Mouse (Mus musculus): ENCODE data around the gene Pik3ip1. TPM values are rescaled to one million over a fixed set of nuclear protein-coding genes. Genes with fewer than 3 reads are reported as not detected.

The Pik3ip1 gene
- 20.9 and 28.6 TPM in 2 replicates for polyA plus RNA-seq (2015; fragmentation: Nextera tagmentation; extraction: Ambion mirVana)

DNA sequence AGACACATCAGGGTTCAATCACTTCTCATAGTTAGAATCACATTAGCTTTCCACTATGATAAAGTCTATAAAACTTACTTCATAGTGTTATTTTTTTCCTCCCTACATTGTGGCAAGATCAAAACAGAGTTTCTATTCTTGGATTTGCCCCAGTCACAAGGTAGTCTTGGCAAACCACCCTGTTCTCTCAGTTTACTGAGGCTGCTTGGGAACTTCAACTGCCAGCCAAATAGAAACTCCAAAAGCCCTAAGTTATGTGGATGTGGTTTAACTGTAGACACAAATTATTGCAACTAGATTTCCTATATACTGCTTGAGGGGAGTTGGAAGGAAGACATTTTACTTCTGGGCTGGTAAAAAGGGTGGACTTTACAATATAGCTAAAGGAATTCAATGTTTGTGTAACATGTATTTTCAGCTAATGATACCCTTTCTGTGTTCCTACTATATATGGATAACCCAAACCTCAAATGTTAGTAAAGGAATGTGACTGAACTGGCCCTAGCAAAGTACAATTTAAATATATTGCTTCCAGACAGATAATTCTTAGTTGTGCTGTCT lies at the start of gene Pik3ip1:
Gene Pik3ip1, plus strand, starts transcription at position 511 of the 561 bp plus-strand sequence.

DNA sequence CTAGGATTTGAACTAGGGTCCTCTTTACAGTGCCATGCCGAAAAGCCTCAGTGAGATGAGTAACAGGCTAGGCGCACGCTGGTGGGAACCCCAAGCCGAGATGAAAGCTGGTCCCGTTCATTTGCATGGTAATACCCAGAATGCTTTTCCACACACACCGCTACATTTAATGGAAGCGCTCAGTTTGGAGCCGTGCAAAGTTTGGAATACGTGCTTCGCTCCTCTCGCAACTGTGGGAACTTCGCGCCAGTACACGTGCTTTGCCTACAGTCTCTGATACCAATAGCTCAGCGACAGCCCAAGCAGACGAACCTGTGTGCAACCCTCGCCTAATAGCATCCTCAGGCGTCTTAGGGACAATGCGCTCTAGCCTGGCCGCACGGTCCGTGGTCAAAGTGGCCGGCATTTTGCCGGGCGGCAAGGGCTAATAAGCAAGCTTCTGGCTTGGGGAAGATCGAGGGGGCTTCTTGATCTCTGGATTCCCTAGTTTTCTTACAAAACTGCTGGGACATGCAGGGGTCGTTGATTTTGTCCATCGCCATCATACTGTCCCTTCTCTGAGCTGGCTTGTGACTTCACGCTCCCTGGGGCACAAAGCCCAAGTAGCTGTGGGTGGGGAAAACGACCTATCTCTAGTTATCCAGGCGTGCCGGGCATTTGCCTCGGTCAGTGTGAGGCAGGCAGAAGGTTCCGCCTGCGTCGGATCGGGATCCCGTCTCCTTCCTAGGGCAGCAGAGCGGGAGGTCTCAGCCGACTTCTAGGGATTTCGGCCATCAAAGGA lies 41.5 kb upstream of the Pik3ip1 start, which contains the start of gene Patz1:
Gene Patz1, plus strand, starts transcription at position 354 of the 781 bp plus-strand sequence.

Other genes with a start within 250 kb of the Pik3ip1 start
- 5.6 and 7.2 TPM in 2 replicates for gene Sfi1, start 136.9 kb upstream of the Pik3ip1 start, polyA plus RNA-seq (2015; fragmentation: Nextera tagmentation; extraction: Ambion mirVana)
- gene Eif4enif1, start 128.0 kb upstream of the Pik3ip1 start, polyA plus RNA-seq (2015; fragmentation: Nextera tagmentation; extraction: Ambion mirVana) = 18.0 and 18.5 TPM in 2 replicates
- gene Drg1, start 64.0 kb upstream of the Pik3ip1 start, polyA plus RNA-seq (2015; fragmentation: Nextera tagmentation; extraction: Ambion mirVana) = 119 and 121 TPM in 2 replicates
- 12.5 and 12.9 TPM in 2 replicates for gene Patz1, start 41.5 kb upstream of the Pik3ip1 start, polyA plus RNA-seq (2015; fragmentation: Nextera tagmentation; extraction: Ambion mirVana)
- 13.4 and 16.9 TPM in 2 replicates for gene Limk2, start 78.8 kb downstream of the Pik3ip1 start, polyA plus RNA-seq (2015; fragmentation: Nextera tagmentation; extraction: Ambion mirVana)
- 19.9 and 23.5 TPM in 2 replicates for gene Rnf185, start 122.0 kb downstream of the Pik3ip1 start, polyA plus RNA-seq (2015; fragmentation: Nextera tagmentation; extraction: Ambion mirVana)
- gene Pla2g3, start 157.9 kb downstream of the Pik3ip1 start, polyA plus RNA-seq (2015; fragmentation: Nextera tagmentation; extraction: Ambion mirVana) = 0.09 and 0.27 TPM in 2 replicates
- gene Inpp5j, start 174.4 kb downstream of the Pik3ip1 start, polyA plus RNA-seq (2015; fragmentation: Nextera tagmentation; extraction: Ambion mirVana) = 0.18 and 0.32 TPM in 2 replicates
- 99.1 and 138 TPM in 2 replicates for gene Selenom, start 184.3 kb downstream of the Pik3ip1 start, polyA plus RNA-seq (2015; fragmentation: Nextera tagmentation; extraction: Ambion mirVana)
- gene Smtn, start 210.2 kb downstream of the Pik3ip1 start, polyA plus RNA-seq (2015; fragmentation: Nextera tagmentation; extraction: Ambion mirVana) = 304 and 320 TPM in 2 replicates